Mouse (Mus musculus): ENCODE results near the gene Gbf1. TPM values are rescaled to one million over a fixed set of nuclear protein-coding genes. Genes with fewer than 3 reads are reported as not detected.

Gbf1 gene
- polyA plus RNA-seq, 1 experiment from 2014 or later = 30.8 TPM

DNA sequence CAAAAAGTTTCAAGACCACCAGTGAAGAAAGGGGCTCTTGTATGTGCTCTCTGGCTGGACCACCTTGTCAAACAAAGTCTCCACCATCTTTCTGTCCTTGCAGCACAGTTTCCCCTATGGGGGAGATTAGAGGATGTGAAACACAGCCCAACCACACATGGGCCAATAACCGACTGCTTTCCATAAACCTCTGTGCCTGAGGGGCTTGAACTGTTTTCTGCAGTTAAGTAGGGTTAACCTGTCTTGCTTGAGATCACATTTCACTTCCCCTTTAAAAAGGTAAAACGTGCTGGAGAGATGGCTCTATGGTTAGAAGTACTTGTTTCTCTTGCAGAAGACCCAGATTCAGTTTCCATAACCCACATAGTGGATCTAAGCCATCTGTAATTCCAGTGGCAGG is 87.9 kb downstream of the Gbf1 start:
- DNase-seq (ENCODE audit: low spot score) (no peak), ATAC-seq (replicated peaks; ENCODE audit: low FRiP score) (no peak)
- no peaks in the 10 kb centered on the region for H3K36me3 ChIP-seq (ENCODE audit: control insufficient read depth, insufficient read depth, low read length)
- no peaks in the 10 kb centered on the region for H3K27me3 ChIP-seq (replicated peaks; ENCODE audit: control insufficient read depth, insufficient read depth, low read length)
- no peak overlapping the region for H3K9ac ChIP-seq (ENCODE audit: low read depth, low read length)
- no peak overlapping the region for H3K27ac ChIP-seq (ENCODE audit: low read depth, low read length)
- H3K4me1 ChIP-seq (replicated peaks; ENCODE audit: control insufficient read depth, insufficient read depth, low read length) = peaks cover 4% of the 10 kb centered on the region; the same call in 1 of the 2 replicates
- 56% methylated on average over 2 of the region's 2 CpGs for WGBS
- H3K4me3 ChIP-seq (ENCODE audit: low read depth, low read length) = no peak overlapping the region
- no peaks in the 10 kb centered on the region for H3K9me3 ChIP-seq (ENCODE audit: control insufficient read depth, low read length)
- H3K4me2 ChIP-seq = no peak overlapping the region

DNA sequence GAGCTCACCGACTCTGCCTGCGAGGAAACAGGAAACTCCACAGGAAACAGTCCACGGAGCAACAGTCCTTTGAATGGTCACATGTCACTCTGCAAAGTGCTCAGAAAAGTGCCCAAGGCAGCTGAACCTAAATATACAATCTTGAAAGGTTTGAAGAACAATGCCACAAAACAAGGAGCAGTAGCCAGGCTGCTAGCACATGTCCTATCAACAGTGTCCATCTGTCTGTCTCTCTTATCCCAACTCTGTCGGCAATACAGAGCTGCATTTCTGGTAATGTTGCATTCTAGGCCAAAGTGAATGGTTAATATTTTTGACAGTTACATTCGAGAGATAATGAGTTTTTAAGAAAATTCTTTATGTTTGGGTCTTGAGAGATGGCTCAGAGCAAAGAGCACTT is 90.1 kb downstream of the Gbf1 start:
- Histone ChIP-seq H3K36me3 (ENCODE audit: control insufficient read depth, insufficient read depth, low read length) (peaks cover 2% of the 10 kb centered on the region; the same call in 1 of the 2 replicates), H3K4me2 (no peak overlapping the region), H3K4me3 (ENCODE audit: low read depth, low read length) (no peak overlapping the region), H3K4me1 (replicated peaks; ENCODE audit: control insufficient read depth, insufficient read depth, low read length) (peaks cover 4% of the 10 kb centered on the region; the same call in 1 of the 2 replicates), H3K9me3 (ENCODE audit: control insufficient read depth, low read length) (no peaks in the 10 kb centered on the region), H3K9ac (ENCODE audit: low read depth, low read length) (no peak overlapping the region), H3K27ac (ENCODE audit: low read depth, low read length) (no peak overlapping the region), H3K27me3 (replicated peaks; ENCODE audit: control insufficient read depth, insufficient read depth, low read length) (no peaks in the 10 kb centered on the region)
- whole genome bisulfite sequencing = 54% methylated on average over 5 of the region's 5 CpGs
- DNase-seq (ENCODE audit: low spot score) (no peak), ATAC-seq (replicated peaks; ENCODE audit: low FRiP score) (no peak)

DNA sequence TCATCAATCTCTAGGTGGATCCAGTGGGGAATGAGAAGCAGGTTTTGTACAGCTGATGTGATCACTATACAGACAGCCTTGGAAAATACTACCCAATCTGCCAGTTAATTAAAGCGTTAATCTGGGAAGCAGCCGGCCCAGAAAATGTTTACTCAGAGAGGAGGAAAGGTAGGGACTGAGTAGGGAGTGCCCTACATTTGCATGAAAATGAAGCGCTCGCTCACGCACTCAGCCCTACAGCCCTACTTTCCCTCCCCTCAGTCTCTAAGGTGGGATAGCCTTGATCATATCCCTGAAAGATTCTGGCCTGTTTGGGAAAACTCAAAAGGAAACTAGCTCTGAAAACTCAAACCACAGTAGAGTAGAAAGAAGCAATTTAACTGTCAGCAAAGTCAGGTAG is 92.3 kb downstream of the Gbf1 start:
- no peak overlapping the region for H3K9ac ChIP-seq (ENCODE audit: low read depth, low read length)
- peaks cover 2% of the 10 kb centered on the region; the same call in 1 of the 2 replicates for H3K36me3 ChIP-seq (ENCODE audit: control insufficient read depth, insufficient read depth, low read length)
- whole genome bisulfite sequencing = 64% methylated on average over 5 of the region's 5 CpGs
- peaks cover 4% of the 10 kb centered on the region; the same call in 1 of the 2 replicates for H3K4me1 ChIP-seq (replicated peaks; ENCODE audit: control insufficient read depth, insufficient read depth, low read length)
- DNase-seq (ENCODE audit: low spot score) (no peak), ATAC-seq (replicated peaks; ENCODE audit: low FRiP score) (no peak)
- no peak overlapping the region for H3K27ac ChIP-seq (ENCODE audit: low read depth, low read length)
- no peak overlapping the region for H3K4me2 ChIP-seq
- no peak overlapping the region for H3K4me3 ChIP-seq (ENCODE audit: low read depth, low read length)
- H3K27me3 ChIP-seq (replicated peaks; ENCODE audit: control insufficient read depth, insufficient read depth, low read length) = no peaks in the 10 kb centered on the region
- H3K9me3 ChIP-seq (ENCODE audit: control insufficient read depth, low read length) = no peaks in the 10 kb centered on the region

DNA sequence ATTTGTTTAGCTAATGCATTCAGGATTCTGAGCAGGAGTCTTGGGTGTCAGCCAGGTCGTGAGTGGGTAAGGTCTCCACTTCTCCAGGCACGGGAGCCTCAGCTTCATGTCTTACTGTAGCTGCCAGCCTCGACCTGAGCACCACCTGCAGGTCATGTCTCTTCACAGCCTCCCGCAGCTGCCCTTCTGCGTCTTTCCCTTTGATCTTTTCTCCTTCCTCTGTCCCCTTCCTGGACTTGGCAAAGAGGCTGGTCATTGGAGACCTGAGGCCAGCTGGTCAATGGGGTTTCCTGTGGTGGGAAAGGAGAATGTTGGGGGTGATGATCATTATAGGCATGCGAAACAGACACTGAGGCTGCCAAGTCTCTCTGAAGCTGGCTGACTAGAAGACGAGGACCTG is 96.7 kb downstream of the Gbf1 start:
- H3K36me3 ChIP-seq (ENCODE audit: control insufficient read depth, insufficient read depth, low read length) = peaks cover 2% of the 10 kb centered on the region; the same call in 1 of the 2 replicates
- no peak for ATAC-seq (replicated peaks; ENCODE audit: low FRiP score)
- 49% methylated on average over 7 of the region's 7 CpGs for WGBS
- no peaks in the 10 kb centered on the region for H3K9me3 ChIP-seq (ENCODE audit: control insufficient read depth, low read length)
- no peak overlapping the region for H3K9ac ChIP-seq (ENCODE audit: low read depth, low read length)
- no peaks in the 10 kb centered on the region for H3K27me3 ChIP-seq (replicated peaks; ENCODE audit: control insufficient read depth, insufficient read depth, low read length)
- no peak overlapping the region for H3K27ac ChIP-seq (ENCODE audit: low read depth, low read length)
- H3K4me3 ChIP-seq (ENCODE audit: low read depth, low read length) = no peak overlapping the region
- no peak overlapping the region for H3K4me2 ChIP-seq
- DNase-seq (ENCODE audit: low spot score) = no peak
- H3K4me1 ChIP-seq (replicated peaks; ENCODE audit: control insufficient read depth, insufficient read depth, low read length) = no peaks in the 10 kb centered on the region

DNA sequence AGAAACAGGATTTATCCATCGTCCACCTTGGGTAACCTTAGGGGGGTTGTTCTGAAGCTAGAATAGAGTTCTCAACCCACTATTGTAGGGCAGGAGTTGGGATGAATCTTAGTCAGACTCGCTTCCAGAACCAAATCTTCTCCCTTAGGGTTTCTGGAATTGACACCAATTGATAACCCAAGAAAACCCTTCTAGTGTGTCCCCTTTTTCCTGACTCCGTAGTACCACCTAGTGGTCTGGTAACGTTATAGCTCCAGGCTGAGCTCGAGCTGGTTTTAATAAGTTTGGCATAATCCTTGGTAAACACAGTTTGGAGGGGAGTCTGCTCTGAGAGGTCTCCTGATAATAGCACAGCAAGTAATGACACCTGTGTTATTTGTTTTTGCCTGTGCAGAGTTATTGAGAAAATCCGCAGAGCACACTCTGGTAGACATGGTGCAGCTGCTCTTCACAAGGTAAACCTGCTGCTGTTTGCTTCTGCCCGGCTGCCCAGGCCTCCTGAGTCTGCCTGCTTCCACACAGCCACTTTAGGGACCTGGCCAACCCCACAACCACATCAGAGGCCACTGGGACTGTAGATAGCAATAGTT is 101.9 kb downstream of the Gbf1 start:
- Histone ChIP-seq H3K36me3 (ENCODE audit: control insufficient read depth, insufficient read depth, low read length) (no peaks in the 10 kb centered on the region; the same call in 1 of the 2 replicates), H3K4me2 (no peak overlapping the region), H3K9me3 (ENCODE audit: control insufficient read depth, low read length) (no peaks in the 10 kb centered on the region), H3K27me3 (replicated peaks; ENCODE audit: control insufficient read depth, insufficient read depth, low read length) (no peaks in the 10 kb centered on the region), H3K9ac (ENCODE audit: low read depth, low read length) (no peak overlapping the region), H3K4me3 (ENCODE audit: low read depth, low read length) (no peak overlapping the region), H3K27ac (ENCODE audit: low read depth, low read length) (no peak overlapping the region), H3K4me1 (replicated peaks; ENCODE audit: control insufficient read depth, insufficient read depth, low read length) (no peaks in the 10 kb centered on the region)
- DNase-seq (ENCODE audit: low spot score) (no peak), ATAC-seq (replicated peaks; ENCODE audit: low FRiP score) (no peak)
- 43% methylated on average over 7 of the region's 7 CpGs for WGBS

DNA sequence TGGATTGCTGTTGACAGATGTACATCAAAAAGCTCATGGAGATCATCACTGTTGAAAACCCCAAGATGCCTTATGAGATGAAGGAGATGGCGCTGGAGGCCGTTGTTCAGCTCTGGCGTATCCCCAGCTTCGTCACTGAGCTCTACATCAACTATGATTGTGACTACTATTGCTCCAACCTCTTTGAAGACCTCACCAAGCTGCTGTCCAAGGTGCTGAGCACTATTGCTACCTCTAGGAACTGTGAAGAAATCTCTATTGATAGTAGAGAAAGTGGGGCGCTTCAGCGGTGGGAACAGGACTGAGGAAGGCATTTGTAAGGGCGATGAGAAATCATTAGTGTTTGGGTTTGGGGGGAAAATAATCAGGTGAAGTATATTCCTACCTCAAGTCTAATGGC is 112.5 kb downstream of the Gbf1 start:
- ATAC-seq (replicated peaks; ENCODE audit: low FRiP score) (no peak), DNase-seq (ENCODE audit: low spot score) (no peak)
- Histone ChIP-seq H3K36me3 (ENCODE audit: control insufficient read depth, insufficient read depth, low read length) (peaks cover 35% of the 10 kb centered on the region), H3K27ac (ENCODE audit: low read depth, low read length) (no peak overlapping the region), H3K4me1 (replicated peaks; ENCODE audit: control insufficient read depth, insufficient read depth, low read length) (no peaks in the 10 kb centered on the region), H3K9me3 (ENCODE audit: control insufficient read depth, low read length) (no peaks in the 10 kb centered on the region), H3K4me3 (ENCODE audit: low read depth, low read length) (no peak overlapping the region), H3K4me2 (no peak overlapping the region), H3K27me3 (replicated peaks; ENCODE audit: control insufficient read depth, insufficient read depth, low read length) (no peaks in the 10 kb centered on the region), H3K9ac (ENCODE audit: low read depth, low read length) (no peak overlapping the region)
- WGBS = 85% methylated on average over 7 of the region's 7 CpGs

DNA sequence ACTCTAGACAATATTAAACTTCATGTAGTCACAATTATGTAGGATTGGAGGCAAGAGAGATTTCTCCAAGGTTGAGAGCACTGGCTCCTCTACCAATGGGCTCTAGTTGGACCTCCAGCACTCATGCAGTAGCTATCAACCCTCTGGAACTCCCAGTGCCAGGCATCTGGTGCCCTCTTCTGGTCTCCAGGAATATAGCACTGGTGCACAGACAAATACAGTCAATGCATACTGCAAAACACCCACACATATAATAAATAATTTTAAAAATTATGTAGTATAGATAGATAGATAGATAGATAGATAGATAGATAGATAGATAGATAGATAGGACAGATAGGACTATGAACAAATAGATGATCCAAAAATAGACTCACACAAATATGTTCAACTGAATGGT is 123.0 kb downstream of the Gbf1 start:
- H3K27me3 ChIP-seq (replicated peaks; ENCODE audit: control insufficient read depth, insufficient read depth, low read length) = no peaks in the 10 kb centered on the region
- no peak overlapping the region for H3K9ac ChIP-seq (ENCODE audit: low read depth, low read length)
- DNase-seq (ENCODE audit: low spot score) = no peak
- no peaks in the 10 kb centered on the region for H3K9me3 ChIP-seq (ENCODE audit: control insufficient read depth, low read length)
- no peak overlapping the region for H3K4me3 ChIP-seq (ENCODE audit: low read depth, low read length)
- H3K4me1 ChIP-seq (replicated peaks; ENCODE audit: control insufficient read depth, insufficient read depth, low read length) = no peaks in the 10 kb centered on the region
- H3K4me2 ChIP-seq = no peak overlapping the region
- ATAC-seq (replicated peaks; ENCODE audit: low FRiP score) = no peak
- no peak overlapping the region for H3K27ac ChIP-seq (ENCODE audit: low read depth, low read length)
- H3K36me3 ChIP-seq (ENCODE audit: control insufficient read depth, insufficient read depth, low read length) = peaks cover 24% of the 10 kb centered on the region

DNA sequence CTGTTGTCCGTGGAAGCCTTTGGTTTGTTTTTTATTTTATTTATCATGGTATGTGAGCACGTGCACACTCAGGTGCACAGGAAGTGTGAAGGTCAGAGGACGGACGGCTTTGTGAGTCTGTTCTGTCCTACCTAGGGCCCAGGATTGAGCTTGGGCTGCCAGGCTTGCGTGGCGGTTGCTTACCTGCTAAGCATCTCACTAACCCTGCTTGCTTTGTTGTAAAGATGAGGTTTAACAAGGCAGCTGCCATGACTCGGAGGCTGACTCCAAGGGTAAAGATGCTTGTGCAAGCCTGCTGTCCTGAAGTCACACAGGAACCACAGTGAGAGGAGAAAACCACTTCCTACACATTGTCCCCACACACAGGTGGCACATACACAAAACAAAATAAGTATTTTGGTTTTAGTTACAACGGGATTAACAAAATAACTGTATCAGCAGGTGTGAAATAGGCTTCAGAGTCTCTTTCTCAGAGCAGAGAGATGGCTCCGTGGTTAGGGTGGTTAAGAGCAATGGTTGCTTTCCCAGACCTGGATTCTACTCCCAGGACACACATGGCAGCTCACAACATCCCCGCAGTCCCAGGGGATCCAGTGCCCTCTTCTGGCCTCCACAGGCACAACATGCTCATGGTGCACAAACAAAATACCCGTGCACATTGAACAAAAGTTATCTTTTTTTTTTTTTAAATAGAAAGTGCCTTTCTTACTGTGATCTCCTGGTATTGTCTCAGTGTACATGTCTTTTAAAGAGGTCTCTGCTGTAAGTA is 130.0 kb downstream of the Gbf1 start:
- no peak overlapping the region for H3K9ac ChIP-seq (ENCODE audit: low read depth, low read length)
- no peak for DNase-seq (ENCODE audit: low spot score)
- H3K9me3 ChIP-seq (ENCODE audit: control insufficient read depth, low read length) = no peaks in the 10 kb centered on the region
- ATAC-seq (replicated peaks; ENCODE audit: low FRiP score) = no peak
- H3K4me3 ChIP-seq (ENCODE audit: low read depth, low read length) = no peak overlapping the region
- no peak overlapping the region for H3K27ac ChIP-seq (ENCODE audit: low read depth, low read length)
- no peaks in the 10 kb centered on the region for H3K27me3 ChIP-seq (replicated peaks; ENCODE audit: control insufficient read depth, insufficient read depth, low read length)
- 88% methylated on average over 11 of the region's 11 CpGs for WGBS
- H3K4me1 ChIP-seq (replicated peaks; ENCODE audit: control insufficient read depth, insufficient read depth, low read length) = no peaks in the 10 kb centered on the region
- peaks cover 29% of the 10 kb centered on the region for H3K36me3 ChIP-seq (ENCODE audit: control insufficient read depth, insufficient read depth, low read length)
- no peak overlapping the region for H3K4me2 ChIP-seq

DNA sequence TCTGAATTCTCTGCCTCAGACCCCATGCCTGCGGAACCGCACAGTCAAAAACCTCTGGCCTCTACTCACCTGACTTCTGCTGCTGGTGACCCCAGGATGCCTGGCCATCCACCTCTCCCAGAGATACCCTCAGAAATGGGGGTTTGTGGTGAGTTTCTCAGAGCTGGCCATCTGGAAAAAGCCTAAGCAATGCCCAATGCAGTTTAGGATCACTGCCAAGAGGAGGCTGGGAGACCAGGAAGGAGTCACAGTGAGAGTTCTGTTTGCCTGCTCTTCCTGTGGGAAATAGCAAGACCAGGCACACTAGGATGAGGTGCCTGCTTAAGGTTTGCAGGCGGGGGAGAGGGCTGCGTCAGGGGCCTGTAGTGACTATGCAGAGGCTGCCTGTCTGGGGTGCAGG is 132.4 kb downstream of the Gbf1 start:
- peaks cover 29% of the 10 kb centered on the region for H3K36me3 ChIP-seq (ENCODE audit: control insufficient read depth, insufficient read depth, low read length)
- H3K27me3 ChIP-seq (replicated peaks; ENCODE audit: control insufficient read depth, insufficient read depth, low read length) = no peaks in the 10 kb centered on the region
- no peak overlapping the region for H3K4me3 ChIP-seq (ENCODE audit: low read depth, low read length)
- ATAC-seq (replicated peaks; ENCODE audit: low FRiP score) (no peak), DNase-seq (ENCODE audit: low spot score) (no peak)
- no peaks in the 10 kb centered on the region for H3K9me3 ChIP-seq (ENCODE audit: control insufficient read depth, low read length)
- no peak overlapping the region for H3K27ac ChIP-seq (ENCODE audit: low read depth, low read length)
- WGBS = 94% methylated on average over 4 of the region's 4 CpGs
- no peak overlapping the region for H3K4me2 ChIP-seq
- H3K9ac ChIP-seq (ENCODE audit: low read depth, low read length) = no peak overlapping the region
- no peaks in the 10 kb centered on the region for H3K4me1 ChIP-seq (replicated peaks; ENCODE audit: control insufficient read depth, insufficient read depth, low read length)

All from liver, embryonic 11.5 days (tissue).